Mouse (Mus musculus): Measurements from ENCODE around the gene Pcsk7. TPM values are rescaled to one million over a fixed set of nuclear protein-coding genes. Genes with fewer than 3 reads are reported as not detected.

The Pcsk7 gene
- total and polyA plus RNA-seq, 2 experiments from 2014 or later = 20.2 to 23.2 TPM

DNA sequence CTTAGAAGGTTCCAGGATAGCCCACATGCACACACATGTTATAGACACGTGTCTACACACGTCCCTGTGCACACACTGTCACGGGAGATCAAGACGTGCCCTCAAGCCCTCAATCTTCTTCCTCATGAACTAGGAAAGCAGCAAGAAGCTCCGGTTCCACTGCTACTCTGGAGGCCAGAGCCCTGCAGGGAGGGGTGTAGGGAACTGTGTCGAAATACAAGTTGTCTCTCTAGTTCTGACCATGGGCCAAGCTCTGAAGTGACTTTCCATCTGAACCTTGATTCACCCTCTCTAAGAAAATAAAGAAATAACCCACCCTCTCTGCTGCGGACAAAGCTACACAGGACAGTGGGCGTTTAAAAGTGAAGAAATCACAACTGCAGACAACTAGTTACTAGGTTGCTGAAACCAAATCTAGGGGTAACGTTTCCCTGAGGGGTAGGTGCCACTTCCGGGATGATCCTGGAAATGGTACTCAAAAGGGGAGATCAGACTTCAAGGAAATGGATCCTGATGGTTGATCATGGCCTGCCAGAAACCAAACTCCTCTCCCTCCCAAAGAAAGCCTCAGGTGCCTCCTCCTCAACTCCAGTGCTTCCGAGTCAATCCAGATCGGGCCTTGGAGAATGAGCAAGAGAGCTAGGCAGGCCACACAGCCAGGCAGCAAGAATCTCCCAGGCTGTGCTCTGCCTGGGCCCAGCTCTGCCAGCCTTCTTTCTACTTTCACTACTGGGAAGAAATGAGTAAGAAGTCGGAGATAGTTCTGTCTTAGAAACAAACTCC is 47.4 kb downstream of the Pcsk7 start:
- TF ChIP-seq CTCF (IDR thresholded peaks at IDR 0.05) = no peak
- Histone ChIP-seq H3K4me3 (ENCODE audit: low read depth, low read length) (peak overlapping the region; percentile 95), H3K9ac (replicated peaks; ENCODE audit: low read length, poor library complexity, severe bottlenecking) (peak overlapping the region; percentile 91; the same call in 1 of the 2 replicates), H3K27me3 (ENCODE audit: insufficient read depth, low read length) (no peaks in the 10 kb centered on the region), H3K4me1 (ENCODE audit: insufficient read depth, low read length) (peaks cover 13% of the 10 kb centered on the region; the same call in 1 of the 2 replicates), H3K4me2 (ENCODE audit: low read depth, low read length, poor library complexity, severe bottlenecking) (peak overlapping the region; percentile 89), H3K9me3 (ENCODE audit: low read length) (no peaks in the 10 kb centered on the region), H3K36me3 (ENCODE audit: insufficient read depth, low read length) (peaks cover 30% of the 10 kb centered on the region), H3K27ac (ENCODE audit: low read depth, low read length) (peak overlapping the region; percentile 84)
- DNase-seq (ENCODE audit: low spot score) (no peak), ATAC-seq (ENCODE audit: low FRiP score) (no peak)
- WGBS = 59% methylated on average over 13 of the region's 13 CpGs

DNA sequence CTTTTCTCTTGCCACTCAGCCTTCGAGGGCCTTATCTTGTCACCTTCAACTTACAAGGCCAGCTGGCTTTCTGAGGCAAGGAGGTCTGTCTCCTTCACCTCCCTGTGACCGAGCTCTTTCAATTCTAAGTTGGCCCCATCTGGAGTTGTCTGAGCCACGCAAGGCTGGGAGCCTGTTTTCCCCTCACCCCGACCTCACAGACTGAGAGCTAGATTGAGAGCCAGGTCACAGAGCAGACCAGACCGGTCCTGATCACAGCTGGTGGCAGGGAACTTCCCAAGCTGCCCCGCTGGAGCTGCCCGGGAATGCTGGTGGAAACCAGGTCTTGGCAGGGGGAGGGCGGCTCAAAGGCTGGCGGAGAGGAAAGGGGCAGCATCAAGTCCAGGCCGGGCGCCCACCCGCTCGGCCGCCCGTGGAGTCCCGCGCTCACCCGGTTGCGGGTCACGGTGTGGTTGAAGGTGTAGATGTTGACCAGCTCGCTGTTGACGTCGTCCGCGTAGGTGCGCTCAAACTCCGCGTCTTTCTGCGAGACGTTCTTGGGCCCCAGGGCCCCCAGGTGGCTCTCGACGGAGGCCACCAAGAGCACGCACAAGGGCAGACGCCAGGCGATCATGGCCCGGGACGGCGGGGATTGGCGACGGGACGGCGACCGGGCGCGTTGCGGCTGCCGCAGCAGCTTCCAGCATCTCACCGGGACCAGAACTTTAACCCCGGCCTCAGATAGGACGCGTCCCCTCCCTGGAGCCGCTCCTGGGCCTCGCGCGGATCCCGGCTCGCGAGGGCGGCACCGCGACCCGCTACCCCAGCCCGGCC is 48.2 kb downstream of the Pcsk7 start:
- Histone ChIP-seq H3K36me3 (ENCODE audit: insufficient read depth, low read length) (peaks cover 27% of the 10 kb centered on the region), H3K27me3 (ENCODE audit: insufficient read depth, low read length) (no peaks in the 10 kb centered on the region), H3K9ac (replicated peaks; ENCODE audit: low read length, poor library complexity, severe bottlenecking) (peak overlapping the region; percentile 91), H3K4me3 (ENCODE audit: low read depth, low read length) (peak overlapping the region; percentile 95), H3K9me3 (ENCODE audit: low read length) (no peaks in the 10 kb centered on the region), H3K4me1 (ENCODE audit: insufficient read depth, low read length) (peaks cover 13% of the 10 kb centered on the region; the same call in 1 of the 2 replicates), H3K4me2 (ENCODE audit: low read depth, low read length, poor library complexity, severe bottlenecking) (peak overlapping the region; percentile 89), H3K27ac (ENCODE audit: low read depth, low read length) (peak overlapping the region; percentile 84)
- TF ChIP-seq CTCF (IDR thresholded peaks at IDR 0.05) = no peak
- DNase-seq (ENCODE audit: low spot score) = peak; percentile 33
- ATAC-seq (ENCODE audit: low FRiP score) = peak; percentile 75
- WGBS = under 1% methylated on average over 63 of the region's 63 CpGs

GRCm38 (mm10) chr9:45955107-45955963 is 49.0 kb downstream of the Pcsk7 start, which contains the start of gene Sidt2:
Gene Sidt2 (minus strand): TSS chr9:45955258.
- under 1% methylated on average over 48 of the region's 48 CpGs for WGBS
- TF ChIP-seq CTCF (IDR thresholded peaks at IDR 0.05) = no peak
- H3K27me3 ChIP-seq (ENCODE audit: insufficient read depth, low read length) = no peaks in the 10 kb centered on the region
- no peaks in the 10 kb centered on the region for H3K9me3 ChIP-seq (ENCODE audit: low read length)
- peaks cover 13% of the 10 kb centered on the region; the same call in 1 of the 2 replicates for H3K4me1 ChIP-seq (ENCODE audit: insufficient read depth, low read length)
- H3K9ac ChIP-seq (replicated peaks; ENCODE audit: low read length, poor library complexity, severe bottlenecking) = peak within 1 kb of the TSS; percentile 91
- peak within 1 kb of the TSS; percentile 89 for H3K4me2 ChIP-seq (ENCODE audit: low read depth, low read length, poor library complexity, severe bottlenecking)
- H3K36me3 ChIP-seq (ENCODE audit: insufficient read depth, low read length) = peaks cover 19% of the 10 kb centered on the region
- H3K4me3 ChIP-seq (ENCODE audit: low read depth, low read length) = peak within 1 kb of the TSS; percentile 95
- ATAC-seq (ENCODE audit: low FRiP score) (peak; percentile 94), DNase-seq (ENCODE audit: low spot score) (peak; percentile 94)
- peak within 1 kb of the TSS; percentile 84 for H3K27ac ChIP-seq (ENCODE audit: low read depth, low read length)

DNA sequence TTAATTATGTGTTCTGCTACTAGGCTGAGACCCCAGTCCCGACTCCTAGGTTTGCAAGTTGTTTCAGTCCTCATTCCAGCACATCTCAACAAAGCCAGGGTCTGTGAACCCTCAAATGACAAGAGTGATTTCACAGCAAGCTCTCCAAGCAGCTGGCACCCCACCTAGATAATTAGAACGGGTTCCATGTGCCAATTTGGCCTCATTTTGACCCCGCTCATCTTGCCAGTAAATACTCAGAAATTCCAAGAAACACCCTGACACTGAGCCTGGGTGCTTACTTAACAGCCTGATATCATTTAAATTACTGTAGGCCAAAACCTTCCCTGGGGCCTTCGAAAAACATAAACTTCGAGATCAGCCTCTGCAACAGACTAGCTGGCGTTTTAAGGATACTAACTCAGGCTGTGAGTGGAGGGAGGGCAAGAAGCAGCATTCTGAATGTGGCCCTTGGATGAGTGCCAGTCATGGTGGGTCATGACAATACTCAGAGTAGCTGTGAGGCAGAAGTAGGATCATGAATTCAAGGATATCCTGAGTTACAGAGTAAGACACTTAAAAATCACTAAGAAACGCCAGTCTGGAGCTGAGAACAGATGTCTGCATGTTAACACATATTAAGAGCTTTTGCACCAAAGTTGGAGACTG is 51.9 kb downstream of the Pcsk7 start:
- 0 out of 2 replicates have a peak overlapping the region, but pooled peaks have one; percentile 32 for H3K27ac ChIP-seq (ENCODE audit: low read depth, low read length)
- DNase-seq (ENCODE audit: low spot score) (no peak), ATAC-seq (ENCODE audit: low FRiP score) (no peak)
- H3K4me2 ChIP-seq (ENCODE audit: low read depth, low read length, poor library complexity, severe bottlenecking) = no peak overlapping the region
- peaks cover 14% of the 10 kb centered on the region; the same call in 1 of the 2 replicates for H3K36me3 ChIP-seq (ENCODE audit: insufficient read depth, low read length)
- H3K27me3 ChIP-seq (ENCODE audit: insufficient read depth, low read length) = no peaks in the 10 kb centered on the region
- 64% methylated on average over 7 of the region's 7 CpGs for WGBS
- peaks cover 13% of the 10 kb centered on the region; the same call in 1 of the 2 replicates for H3K4me1 ChIP-seq (ENCODE audit: insufficient read depth, low read length)
- no peak overlapping the region for H3K4me3 ChIP-seq (ENCODE audit: low read depth, low read length)
- H3K9ac ChIP-seq (replicated peaks; ENCODE audit: low read length, poor library complexity, severe bottlenecking) = no peak overlapping the region
- no peaks in the 10 kb centered on the region for H3K9me3 ChIP-seq (ENCODE audit: low read length)
- TF ChIP-seq CTCF (IDR thresholded peaks at IDR 0.05) = no peak

DNA sequence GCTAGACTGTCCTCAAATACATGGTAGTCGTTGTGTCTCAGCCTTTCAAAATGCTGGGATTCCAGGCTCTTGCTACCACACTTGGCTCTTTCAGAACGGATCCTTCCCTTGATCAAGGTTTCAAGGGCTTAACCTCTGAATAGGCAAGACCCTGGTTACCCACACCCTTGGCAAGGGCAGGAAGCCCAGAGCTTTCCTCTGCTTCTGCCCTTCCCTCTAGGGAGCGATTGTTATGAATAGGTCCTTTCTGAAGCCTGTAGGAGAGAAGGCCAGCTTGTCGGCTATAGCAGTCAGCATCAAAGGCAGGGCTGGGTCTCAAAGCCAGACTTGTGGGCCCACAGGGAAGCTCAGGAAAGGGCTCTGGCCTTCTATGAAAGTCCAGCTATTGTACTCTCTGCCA is 52.6 kb downstream of the Pcsk7 start:
- H3K9me3 ChIP-seq (ENCODE audit: low read length) = no peaks in the 10 kb centered on the region
- DNase-seq (ENCODE audit: low spot score) = peak; percentile 34
- no peak overlapping the region; the same call in 1 of the 2 replicates for H3K27ac ChIP-seq (ENCODE audit: low read depth, low read length)
- 43% methylated on average over 4 of the region's 4 CpGs for WGBS
- peaks cover 19% of the 10 kb centered on the region for H3K36me3 ChIP-seq (ENCODE audit: insufficient read depth, low read length)
- no peak overlapping the region for H3K4me2 ChIP-seq (ENCODE audit: low read depth, low read length, poor library complexity, severe bottlenecking)
- no peaks in the 10 kb centered on the region for H3K27me3 ChIP-seq (ENCODE audit: insufficient read depth, low read length)
- no peak for ATAC-seq (ENCODE audit: low FRiP score)
- no peak for TF ChIP-seq CTCF (IDR thresholded peaks at IDR 0.05)
- H3K4me3 ChIP-seq (ENCODE audit: low read depth, low read length) = no peak overlapping the region
- H3K9ac ChIP-seq (replicated peaks; ENCODE audit: low read length, poor library complexity, severe bottlenecking) = no peak overlapping the region
- H3K4me1 ChIP-seq (ENCODE audit: insufficient read depth, low read length) = peaks cover 8% of the 10 kb centered on the region; the same call in 1 of the 2 replicates
